Mouse (Mus musculus) stomach, embryonic 15.5 days (tissue): ENCODE results near the gene Phf23. TPM values are rescaled to one million over a fixed set of nuclear protein-coding genes. Genes with fewer than 3 reads are reported as not detected.

ENCODE experiments used
- ATAC-seq: fragments of 200-750 bp; cut with Nextera tagmentation; 2 replicates; pipeline ENCODE4 v1.8.0; 2017; ENCODE audit warnings: low read depth, moderate number of reproducible peaks, moderate TSS enrichment; ENCODE audit not compliant: insufficient read depth, low FRiP score
- H3K27ac ChIP-seq: fragments of 300-500 bp; sonication (generic); 2 replicates; pipeline ENCODE4 v1.5.1; 2015; ENCODE audit warnings: mild to moderate bottlenecking, inconsistent platforms
- H3K27me3 ChIP-seq: fragments of 300-500 bp; sonication (generic); replicated peaks from 2 replicates; pipeline ENCODE4 v1.6.1; 2015; ENCODE audit warnings: inconsistent platforms
- H3K36me3 ChIP-seq: fragments of 300-500 bp; sonication (generic); 2 replicates; pipeline ENCODE4 v1.6.1; 2015; ENCODE audit warnings: inconsistent platforms
- H3K4me1 ChIP-seq: fragments of 300-500 bp; sonication (generic); 2 replicates; pipeline ENCODE4 v1.6.1; 2015; ENCODE audit warnings: inconsistent platforms
- H3K4me2 ChIP-seq: fragments of 300-500 bp; sonication (generic); 2 replicates; pipeline ENCODE4 v1.6.1; 2015; ENCODE audit warnings: mild to moderate bottlenecking, inconsistent platforms
- H3K4me3 ChIP-seq: fragments of 300-500 bp; sonication (generic); replicated peaks from 2 replicates; pipeline ENCODE4 v1.5.1; 2015; ENCODE audit warnings: inconsistent platforms
- H3K9ac ChIP-seq: fragments of 300-500 bp; sonication (generic); 2 replicates; pipeline ENCODE4 v1.6.1; 2015; ENCODE audit warnings: inconsistent platforms
- H3K9me3 ChIP-seq: fragments of 300-500 bp; sonication (generic); 2 replicates; pipeline ENCODE4 v1.6.1; 2016; ENCODE audit warnings: inconsistent platforms
- WGBS: fragments of 180-500 bp; shearing (Covaris S2); methylation state at CpG from one replicate; pipeline ENCODE4 v1.1.7; 2015; 5-methylcytosine and 5-hydroxymethylcytosine counted together
- polyA plus RNA-seq: library from polyadenylated mRNA; unstranded; fragments of >200 nt; fragmentation: Nextera tagmentation; extraction: Ambion mirVana; gene quantifications from 2 replicates; pipeline ENCODE4 v1.2.1, GENCODE M21; 2015

Phf23 gene
- polyA plus RNA-seq, 1 experiment from 2014 or later = 59.4 TPM

DNA sequence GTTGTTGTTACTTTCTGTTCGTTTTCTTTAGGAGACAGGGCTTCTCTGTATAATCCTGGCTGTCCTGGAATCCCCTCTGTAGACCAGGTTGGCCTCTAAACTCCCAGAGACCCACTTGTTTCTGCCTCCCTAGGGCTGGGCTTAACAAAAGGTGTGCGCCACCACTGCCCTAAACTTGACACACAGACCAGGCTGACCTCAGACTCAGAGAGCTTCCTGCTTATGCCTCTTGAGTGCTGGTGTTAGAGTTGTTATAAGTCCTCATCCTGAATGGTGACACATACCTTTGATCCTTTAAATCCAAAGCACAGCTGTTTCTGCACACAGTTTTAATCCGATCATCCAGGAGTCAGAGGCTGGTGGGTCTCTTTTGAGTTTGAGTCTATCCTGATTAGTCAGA, 2.6 kb upstream of the Phf23 start:
- Histone ChIP-seq H3K9me3 (no peaks in the 10 kb centered on the region), H3K4me1 (peaks cover 16% of the 10 kb centered on the region), H3K27me3 (no peaks in the 10 kb centered on the region), H3K9ac (no peak overlapping the region), H3K4me3 (peak overlapping the region; percentile 72), H3K4me2 (peak overlapping the region; percentile 85), H3K27ac (no peak overlapping the region), H3K36me3 (peaks cover 27% of the 10 kb centered on the region)
- WGBS = 80% methylated on average over 3 of the region's 3 CpGs
- no peak for ATAC-seq

- Histone ChIP-seq H3K4me1 (peaks cover 18% of the 10 kb centered on the region), H3K27ac (0 out of 2 replicates have a peak overlapping the region, but pooled peaks have one; percentile 99), H3K4me2 (peak overlapping the region; percentile 42; the same call in 1 of the 2 replicates), H3K4me3 (no peak overlapping the region), H3K36me3 (peaks cover 30% of the 10 kb centered on the region), H3K9me3 (no peaks in the 10 kb centered on the region), H3K9ac (no peak overlapping the region), H3K27me3 (no peaks in the 10 kb centered on the region)
- ATAC-seq = no peak
- WGBS = 84% methylated on average over 11 of the region's 11 CpGs
Observed at GRCm38 (mm10) chr11:69994401-69995090, 1.0 kb upstream of the Phf23 start.

DNA sequence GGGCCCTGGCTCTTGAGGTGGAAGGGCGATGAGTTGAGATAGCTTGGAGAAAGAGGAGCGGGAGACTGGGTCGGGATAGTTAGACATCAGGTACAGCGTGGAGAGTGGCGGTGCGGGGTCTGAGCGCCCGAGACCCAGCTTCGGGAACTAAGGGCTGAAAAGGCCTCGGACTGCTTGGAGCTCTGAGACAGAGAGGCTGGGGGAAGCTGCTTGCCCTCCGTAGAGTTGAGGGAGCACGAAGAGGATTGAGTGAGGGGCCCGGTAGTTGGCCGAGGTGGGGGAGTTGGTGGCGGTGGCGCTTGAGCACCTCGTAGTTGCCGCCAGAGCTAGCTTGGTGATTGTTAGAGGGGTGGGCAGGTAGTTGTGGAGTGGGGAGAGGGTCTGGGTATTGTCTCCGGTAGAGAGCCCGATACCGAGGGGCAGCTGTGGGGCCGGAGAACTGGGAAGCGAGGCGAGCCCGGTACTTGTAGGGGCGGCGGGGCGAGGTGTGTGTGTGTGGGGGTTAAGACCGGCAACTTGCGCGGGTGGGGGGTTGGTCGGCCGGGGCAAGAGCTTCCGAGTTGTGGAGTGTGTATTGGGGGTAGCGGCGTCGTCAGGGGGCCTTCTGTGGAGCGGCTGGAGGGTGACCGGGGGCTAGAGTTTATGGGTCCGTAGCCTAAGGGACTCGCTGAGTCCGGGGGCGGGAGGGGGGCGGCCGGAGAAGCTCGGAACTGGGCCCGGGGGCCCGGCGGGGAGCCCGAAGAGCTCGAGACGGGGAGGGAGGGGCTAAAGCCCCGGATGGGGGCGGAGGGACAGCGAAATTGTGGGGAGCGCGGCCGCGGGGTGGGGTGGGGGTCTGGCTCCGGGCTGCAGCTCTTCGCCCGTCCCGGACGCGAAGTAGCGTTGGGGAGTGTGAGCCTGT, 834 bp downstream of the Phf23 start:
- H3K4me1 ChIP-seq = peaks cover 21% of the 10 kb centered on the region
- H3K4me3 ChIP-seq = peak overlapping the region; percentile 69
- peak overlapping the region; percentile 60 for H3K4me2 ChIP-seq
- ATAC-seq = peak; percentile 0; the same call in 1 of the 2 replicates
- peak overlapping the region; percentile 85 for H3K9ac ChIP-seq
- H3K36me3 ChIP-seq = peaks cover 27% of the 10 kb centered on the region
- peak overlapping the region; percentile 99 for H3K27ac ChIP-seq
- WGBS = under 1% methylated on average over 65 of the region's 66 CpGs
- no peaks in the 10 kb centered on the region for H3K27me3 ChIP-seq
- H3K9me3 ChIP-seq = no peaks in the 10 kb centered on the region

DNA sequence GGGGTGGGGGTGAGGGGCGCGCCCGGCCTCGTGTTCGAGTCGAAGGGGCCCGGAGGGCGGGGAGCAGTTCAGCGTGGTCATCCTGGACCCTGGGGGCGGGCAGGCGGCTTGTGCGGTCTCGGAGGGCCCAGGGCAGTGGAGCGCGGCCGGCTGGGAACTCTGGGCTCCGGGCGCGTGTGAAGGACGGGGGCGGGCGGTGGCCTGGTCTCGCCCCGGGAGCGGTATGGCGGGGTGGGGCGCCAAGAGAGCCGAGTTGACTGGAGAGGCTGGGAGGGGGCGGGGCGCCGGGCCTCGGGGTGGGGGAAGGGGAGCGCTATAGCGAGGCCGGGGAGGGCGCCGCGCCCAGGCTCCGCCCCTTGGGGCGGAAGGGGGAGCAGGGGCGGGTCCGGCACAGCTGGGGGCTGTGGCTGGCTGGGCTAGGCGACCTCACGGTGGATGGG, 1.5 kb downstream of the Phf23 start:
- H3K4me2 ChIP-seq = peak overlapping the region; percentile 60
- under 1% methylated on average over 38 of the region's 44 CpGs for WGBS
- peak overlapping the region; percentile 99 for H3K27ac ChIP-seq
- peaks cover 27% of the 10 kb centered on the region for H3K36me3 ChIP-seq
- ATAC-seq = peak; percentile 62
- H3K9ac ChIP-seq = peak overlapping the region; percentile 85
- no peaks in the 10 kb centered on the region for H3K27me3 ChIP-seq
- H3K4me3 ChIP-seq = peak overlapping the region; percentile 69
- peaks cover 28% of the 10 kb centered on the region for H3K4me1 ChIP-seq
- no peaks in the 10 kb centered on the region for H3K9me3 ChIP-seq

- peaks cover 27% of the 10 kb centered on the region for H3K36me3 ChIP-seq
- no peak for ATAC-seq
- 91% methylated on average over 27 of the region's 27 CpGs for WGBS
- no peak overlapping the region for H3K9ac ChIP-seq
- H3K4me1 ChIP-seq = peaks cover 35% of the 10 kb centered on the region
- 0 out of 2 replicates have a peak overlapping the region, but pooled peaks have one; percentile 21 for H3K27ac ChIP-seq
- H3K27me3 ChIP-seq = no peaks in the 10 kb centered on the region
- no peak overlapping the region for H3K4me3 ChIP-seq
- no peaks in the 10 kb centered on the region for H3K9me3 ChIP-seq
- H3K4me2 ChIP-seq = no peak overlapping the region
Observed at GRCm38 (mm10) chr11:69998567-69999491, 3.3 kb downstream of the Phf23 start.

- Histone ChIP-seq H3K4me1 (peaks cover 35% of the 10 kb centered on the region), H3K27me3 (no peaks in the 10 kb centered on the region), H3K36me3 (peaks cover 22% of the 10 kb centered on the region), H3K4me2 (no peak overlapping the region), H3K9ac (no peak overlapping the region), H3K9me3 (no peaks in the 10 kb centered on the region), H3K27ac (peak overlapping the region; percentile 96), H3K4me3 (no peak overlapping the region)
- no peak for ATAC-seq
- WGBS = 81% methylated on average over 8 of the region's 8 CpGs
Observed at GRCm38 (mm10) chr11:69999666-70000065, 4.1 kb downstream of the Phf23 start.

- peaks cover 30% of the 10 kb centered on the region for H3K36me3 ChIP-seq
- peak within 1 kb of the TSS; percentile 91 for H3K4me3 ChIP-seq
- WGBS = under 1% methylated on average over 48 of the region's 48 CpGs
- peak within 1 kb of the TSS; percentile 79 for H3K9ac ChIP-seq
- peaks cover 35% of the 10 kb centered on the region for H3K4me1 ChIP-seq
- H3K4me2 ChIP-seq = peak within 1 kb of the TSS; percentile 66
- H3K9me3 ChIP-seq = no peaks in the 10 kb centered on the region
- no peaks in the 10 kb centered on the region for H3K27me3 ChIP-seq
- peak within 1 kb of the TSS; percentile 96 for H3K27ac ChIP-seq
- ATAC-seq = peak; percentile 47
Observed at GRCm38 (mm10) chr11:70000396-70000898, 4.9 kb downstream of the Phf23 start, which contains the start of gene Dvl2. Dvl2 (plus strand) TSS chr11:70000595.

GRCm38 (mm10) chr11:70001159-70001558, 5.6 kb downstream of the Phf23 start:
- peak overlapping the region; percentile 79 for H3K9ac ChIP-seq
- H3K27ac ChIP-seq = peak overlapping the region; percentile 96
- H3K9me3 ChIP-seq = no peaks in the 10 kb centered on the region
- H3K36me3 ChIP-seq = peaks cover 36% of the 10 kb centered on the region
- peak overlapping the region; percentile 91 for H3K4me3 ChIP-seq
- no peaks in the 10 kb centered on the region for H3K27me3 ChIP-seq
- peaks cover 35% of the 10 kb centered on the region for H3K4me1 ChIP-seq
- H3K4me2 ChIP-seq = peak overlapping the region; percentile 66
- ATAC-seq = no peak
- WGBS = 12% methylated on average over 8 of the region's 8 CpGs

GRCm38 (mm10) chr11:70001865-70002264, 6.3 kb downstream of the Phf23 start:
- Histone ChIP-seq H3K27ac (no peak overlapping the region), H3K27me3 (no peaks in the 10 kb centered on the region), H3K4me2 (peak overlapping the region; percentile 66), H3K4me3 (peak overlapping the region; percentile 91), H3K9ac (no peak overlapping the region), H3K9me3 (no peaks in the 10 kb centered on the region), H3K36me3 (peaks cover 41% of the 10 kb centered on the region), H3K4me1 (peaks cover 35% of the 10 kb centered on the region)
- ATAC-seq = no peak

DNA sequence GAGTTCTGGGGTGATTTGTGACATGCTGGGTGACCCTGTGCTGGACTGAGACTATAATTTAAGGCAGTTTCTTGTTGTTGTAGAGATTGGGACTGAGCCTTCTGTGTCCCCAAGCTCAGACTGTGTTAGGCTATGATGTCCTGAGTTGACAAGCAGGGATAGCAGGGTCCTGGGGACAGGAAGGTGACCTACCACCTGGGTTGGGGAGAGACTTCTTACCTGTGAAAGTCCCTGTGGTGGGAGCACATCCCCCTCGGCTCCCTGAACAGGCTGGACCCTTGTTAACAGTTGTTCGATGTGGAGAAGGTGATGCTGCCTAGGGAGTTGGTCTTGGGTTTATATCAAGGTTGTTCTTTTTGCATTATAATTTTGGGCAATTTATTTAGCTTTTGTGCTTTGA, 6.9 kb downstream of the Phf23 start:
- H3K9me3 ChIP-seq = no peaks in the 10 kb centered on the region
- ATAC-seq = no peak
- no peak overlapping the region for H3K27ac ChIP-seq
- H3K9ac ChIP-seq = no peak overlapping the region
- peaks cover 32% of the 10 kb centered on the region for H3K4me1 ChIP-seq
- H3K4me3 ChIP-seq = no peak overlapping the region; the same call in 1 of the 2 replicates
- peak overlapping the region; percentile 66 for H3K4me2 ChIP-seq
- WGBS = 91% methylated on average over 2 of the region's 2 CpGs
- no peaks in the 10 kb centered on the region for H3K27me3 ChIP-seq
- peaks cover 47% of the 10 kb centered on the region for H3K36me3 ChIP-seq

GRCm38 (mm10) chr11:70005521-70005920, 9.9 kb downstream of the Phf23 start:
- Histone ChIP-seq H3K4me1 (peaks cover 25% of the 10 kb centered on the region), H3K27me3 (no peaks in the 10 kb centered on the region), H3K9me3 (no peaks in the 10 kb centered on the region), H3K27ac (no peak overlapping the region), H3K9ac (no peak overlapping the region), H3K4me3 (no peak overlapping the region), H3K36me3 (peaks cover 56% of the 10 kb centered on the region), H3K4me2 (no peak overlapping the region)
- no peak for ATAC-seq
- 58% methylated on average over 5 of the region's 5 CpGs for WGBS
